Mouse (Mus musculus) Patski (cell line): Measurements from ENCODE around the gene Phka1. TPM values are rescaled to one million over a fixed set of nuclear protein-coding genes. Genes with fewer than 3 reads are reported as not detected.

Experiments
- ATAC-seq: fragments of 100-300 bp; one replicate; pipeline ENCODE4 v1.8.0; 2021
- CTCF ChIA-PET: fragments of 350-600 bp; sonication (Branson Sonifier 250); formaldehyde crosslinking; loops from one replicate; lab custom pipeline; 2022; ENCODE audit warnings: inconsistent platforms; lab: Charles Lee
- POLR2A ChIA-PET: fragments of 350-600 bp; sonication (Branson Sonifier 250); formaldehyde crosslinking; loops from one replicate; lab custom pipeline; 2022; ENCODE audit warnings: antibody characterized with exemption, inconsistent platforms; lab: Charles Lee
- DNase-seq: peaks from one replicate; pipeline ENCODE4 v3.0.0-alpha.2; 2011; ENCODE audit warnings: low read depth, low spot score
- H3K27me3 ChIP-seq: fragments of 371-371 bp; one replicate; pipeline ENCODE4 v1.5.1; 2021
- CTCF ChIP-seq: fragments of 100-300 bp; IDR thresholded peaks from one replicate; pipeline ENCODE4 v1.5.1; 2021
- in situ Hi-C: fragments of 300-500 bp; cut with MboI; formaldehyde crosslinking; loops from 3 replicates; pipeline ENCODE4 v1.11.1; 2018; ENCODE audit warnings: low pct_unique_long_range_greater_than_20kb, mixed read lengths
- polyA plus RNA-seq: library from polyadenylated mRNA; unstranded; gene quantifications from one replicate; pipeline ENCODE4 v1.2.3, GENCODE M21; 2021

Phka1 gene
- polyA plus RNA-seq, 1 experiment from 2014 or later: 18.3 TPM

DNA sequence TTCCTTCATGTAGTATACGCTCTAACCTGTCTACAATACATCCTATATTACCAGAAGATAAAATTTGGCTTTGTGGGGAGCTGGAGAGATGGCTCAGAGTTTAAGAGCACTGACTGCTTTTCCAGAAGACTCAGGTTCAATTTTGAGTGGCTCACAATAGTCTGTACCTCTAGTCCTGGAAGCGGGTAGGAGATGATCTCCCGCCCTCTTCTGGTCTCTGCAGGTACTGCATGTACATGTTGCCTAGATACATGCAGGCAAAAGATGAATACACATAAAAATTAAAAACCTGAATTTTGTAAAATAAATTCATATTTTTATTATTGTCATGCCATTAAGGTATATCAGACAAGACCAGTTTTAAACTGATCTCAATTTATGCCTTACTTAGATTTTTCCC, 167.3 kb downstream of the Phka1 start:
- peaks cover 12% of the 10 kb centered on the region for H3K27me3 ChIP-seq
- TF ChIP-seq CTCF: peak; percentile 86
- in situ Hi-C loops: no loop called here
- no peak for ATAC-seq
- ChIA-PET POLR2A (no interaction called here), CTCF (interaction anchor here (1.3 to 3.1 kb wide), 3 partner anchors 41 to 257 kb away, joined by 3 to 9 read pairs (median 5); no protein-coding TSS in a partner anchor)
- DNase-seq: peak; percentile 7

DNA sequence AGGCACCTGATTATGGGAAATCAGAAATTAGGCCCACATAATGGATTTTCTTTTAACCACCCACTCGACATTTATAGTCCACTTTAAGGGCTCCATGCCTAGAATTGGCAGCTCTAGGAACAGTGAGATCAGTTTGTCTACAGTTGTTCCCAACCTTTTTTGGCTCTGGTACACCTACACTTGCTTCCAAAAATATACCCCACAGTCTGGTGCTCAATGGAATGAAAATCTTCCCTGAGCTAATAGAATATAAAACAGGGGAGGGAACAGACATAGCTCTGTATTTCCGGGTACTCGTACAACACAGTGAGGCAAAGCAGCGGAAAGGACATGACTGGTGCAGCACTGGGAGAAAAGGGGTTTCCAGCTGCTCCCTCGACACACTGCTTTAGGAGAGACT, 168.5 kb downstream of the Phka1 start:
- DNase-seq (no peak), ATAC-seq (no peak)
- in situ Hi-C loops: no loop called here
- peaks cover 12% of the 10 kb centered on the region for H3K27me3 ChIP-seq
- POLR2A ChIA-PET: no interaction called here
- TF ChIP-seq CTCF: no peak
- CTCF ChIA-PET: interaction anchor here (1.2 to 3.1 kb wide), 3 partner anchors 15 to 256 kb away, joined by 3 to 9 read pairs (median 5); no protein-coding TSS in a partner anchor

Other genes with a start within 250 kb of the Phka1 start
- 15.3 TPM for gene Hdac8, start 138.9 kb downstream of the Phka1 start, polyA plus RNA-seq
- gene Gm3880, start 42.7 kb upstream of the Phka1 start, polyA plus RNA-seq: not detected
- gene Gm9112, start 63.4 kb upstream of the Phka1 start, polyA plus RNA-seq: not detected
- not detected for gene Dmrtc1b, start 63.6 kb upstream of the Phka1 start, polyA plus RNA-seq
- not detected for gene Dmrtc1c1, start 158.7 kb upstream of the Phka1 start, polyA plus RNA-seq
- gene Dmrtc1c2, start 210.4 kb upstream of the Phka1 start, polyA plus RNA-seq: not detected
- gene 1700031F05Rik, start 223.7 kb upstream of the Phka1 start, polyA plus RNA-seq: not detected